Mouse (Mus musculus) adrenal gland, postnatal 14 days (tissue): ENCODE measurements at regions not wholly inside any gene's neighbourhood (a gene's known extent, or its start where the extent isn't known, plus 50 kb on each side); places are given as distances from the start of the nearest gene placed in this dataset.
A peak's percentile ranks its signal among the peaks of the same experiment; 100 is the strongest.

Experiments
- DNase-seq: peaks from one replicate; pipeline ENCODE4 v3.0.0; 2021; ENCODE audit warnings: mixed read lengths

GRCm38 (mm10) chr15:56820256-56820976 is 657.0 kb downstream of the Slc22a22 start:
- DNase-seq = no peak

GRCm38 (mm10) chr15:56818158-56818690 is 659.2 kb downstream of the Slc22a22 start:
- DNase-seq = no peak

DNA sequence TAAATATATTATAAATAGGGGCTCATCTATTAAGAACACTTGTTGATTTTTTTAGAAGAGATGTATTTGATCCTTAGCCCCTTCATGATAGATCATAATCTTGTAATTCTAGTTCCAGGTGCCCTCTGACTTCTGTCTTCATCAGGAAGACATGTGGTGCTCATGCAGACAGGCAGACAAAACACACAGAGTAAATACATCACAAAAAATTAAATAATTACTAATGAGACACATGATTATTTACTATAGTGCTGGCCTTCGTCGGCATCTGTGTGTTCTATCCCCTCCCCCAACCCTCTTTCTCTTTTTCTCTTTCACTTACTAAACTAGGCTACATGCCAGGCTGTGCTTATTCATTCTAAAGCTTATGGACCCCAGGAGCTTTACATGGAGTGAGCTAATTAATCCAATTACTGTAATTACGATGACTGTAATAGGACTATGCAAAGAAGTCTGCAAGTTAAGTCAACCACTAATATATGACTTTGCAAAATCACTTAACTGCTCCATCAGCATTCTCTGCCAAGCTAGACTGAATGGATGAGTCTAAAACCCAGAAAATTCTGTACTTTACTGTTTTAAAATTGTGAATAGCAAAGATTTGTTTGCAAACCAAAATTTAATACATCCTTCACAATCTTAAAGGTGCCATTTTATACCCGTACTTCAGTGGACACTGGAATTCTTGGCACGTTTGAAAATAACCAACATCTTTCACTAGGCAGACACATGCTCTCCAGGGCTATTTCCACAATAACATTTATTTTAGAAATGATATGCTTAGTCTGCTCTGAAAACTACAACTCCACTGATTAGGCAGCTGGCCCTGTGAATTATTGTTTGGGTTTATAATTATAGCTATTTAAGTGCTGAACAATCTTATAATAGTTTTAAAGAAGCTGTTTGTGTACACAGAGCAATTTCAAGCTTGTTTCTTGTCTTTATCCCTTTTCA is 659.9 kb downstream of the Slc22a22 start:
- DNase-seq = no peak

DNA sequence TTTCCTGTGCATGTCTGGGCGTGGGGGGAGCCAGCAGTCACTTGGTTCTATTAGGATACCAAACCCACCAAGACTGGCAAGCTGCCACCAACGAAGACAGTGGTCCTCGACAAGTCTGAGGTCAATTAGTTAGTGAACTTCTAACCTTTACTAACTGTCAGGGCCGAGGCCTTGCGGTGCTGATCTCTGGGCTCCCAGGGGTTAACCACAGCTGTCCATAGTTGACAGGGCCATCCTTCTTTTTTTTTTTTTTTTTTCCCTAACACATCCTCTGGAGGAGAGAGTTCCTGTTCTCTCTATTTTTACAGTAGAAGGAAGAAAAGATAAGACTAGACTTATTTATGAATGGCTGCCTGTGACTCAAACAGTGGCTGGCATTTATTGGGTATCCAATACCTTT is 663.5 kb downstream of the Slc22a22 start:
- no peak for DNase-seq

GRCm38 (mm10) chr15:56810151-56810550 is 667.3 kb downstream of the Slc22a22 start:
- peak; percentile 5 for DNase-seq

DNA sequence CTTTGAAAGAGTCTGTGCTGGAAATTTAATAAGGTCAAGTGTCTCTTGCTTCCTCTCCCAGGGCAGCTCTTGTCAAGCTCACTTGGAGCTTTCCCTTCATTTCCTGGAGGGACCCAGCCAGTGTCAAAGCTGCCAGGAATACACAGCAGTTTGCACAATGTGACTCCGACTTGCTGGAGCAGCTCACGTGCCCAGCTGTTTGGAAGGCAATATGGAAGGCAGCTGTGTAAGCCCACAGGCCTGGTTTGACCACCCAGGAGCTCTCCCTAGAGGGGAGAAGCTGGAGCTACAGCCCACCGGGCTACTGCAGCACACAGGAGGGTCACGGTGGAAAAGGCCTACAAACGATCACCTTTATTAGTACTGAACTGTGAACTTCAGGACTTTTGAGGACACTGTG is 669.8 kb downstream of the Slc22a22 start:
- DNase-seq = peak; percentile 15

- DNase-seq = no peak
Measured at GRCm38 (mm10) chr15:56801933-56802332, 675.5 kb downstream of the Slc22a22 start.

- no peak for DNase-seq
Measured at GRCm38 (mm10) chr15:56775431-56775830, 702.0 kb downstream of the Slc22a22 start.

DNA sequence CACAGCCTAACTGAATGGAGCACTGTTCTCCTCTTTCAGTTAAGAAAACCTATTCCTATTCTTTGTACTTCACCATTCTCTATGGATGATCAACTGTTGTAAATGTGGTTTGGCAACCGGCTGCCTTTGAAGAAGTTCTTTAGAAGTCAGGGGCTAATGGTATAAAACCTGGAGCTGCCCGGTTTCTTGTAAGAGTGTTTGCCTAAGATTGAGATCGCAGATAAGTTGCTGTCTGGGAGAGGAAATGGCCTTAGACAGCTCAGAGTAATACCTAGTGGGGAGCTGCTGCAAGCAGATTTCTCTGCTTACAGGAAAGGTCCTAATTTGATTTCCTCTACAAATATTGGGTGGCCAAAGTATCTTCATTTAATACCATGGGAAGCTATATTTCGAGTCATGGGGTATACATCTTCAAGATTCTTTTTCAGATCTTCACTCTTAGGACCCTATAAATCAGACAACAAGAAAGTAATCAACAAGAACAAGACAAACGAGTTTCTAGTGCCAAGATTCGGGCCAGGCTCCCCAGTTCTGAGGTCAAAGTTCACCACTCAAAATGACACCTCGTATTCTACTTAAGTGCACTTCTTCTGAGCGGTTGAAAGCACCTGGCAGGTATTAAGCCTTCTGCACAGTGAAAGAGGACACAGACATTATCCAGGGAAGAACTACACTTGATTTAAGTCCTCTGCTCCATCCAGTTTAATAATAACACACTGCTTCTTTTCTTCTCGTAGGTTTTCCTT is 702.6 kb downstream of the Slc22a22 start:
- no peak for DNase-seq

- DNase-seq = no peak
Measured at GRCm38 (mm10) chr15:56766356-56766755, 711.1 kb downstream of the Slc22a22 start.

GRCm38 (mm10) chr15:56764957-56765482 is 712.4 kb downstream of the Slc22a22 start:
- DNase-seq = peak; percentile 14

- DNase-seq = no peak
Measured at GRCm38 (mm10) chr15:56764019-56764418, 713.4 kb downstream of the Slc22a22 start.

GRCm38 (mm10) chr15:56746698-56747097 is 730.7 kb downstream of the Slc22a22 start:
- DNase-seq = no peak

GRCm38 (mm10) chr15:56744915-56745314 is 732.5 kb downstream of the Slc22a22 start:
- peak; percentile 10 for DNase-seq
